Mouse (Mus musculus): ENCODE results near the gene Dnajc25. TPM values are rescaled to one million over a fixed set of nuclear protein-coding genes. Genes with fewer than 3 reads are reported as not detected.

Dnajc25 gene
- polyA plus RNA-seq, 1 experiment from 2014 or later = 14.1 TPM

- TF ChIP-seq CTCF (IDR thresholded peaks at IDR 0.05; ENCODE audit: low read depth) = no peak
- WGBS = 95% methylated on average over 5 of the region's 5 CpGs
- ATAC-seq (replicated peaks; ENCODE audit: low FRiP score, low read depth) = no peak
These were observed 48.2 kb downstream of the Dnajc25 start for GRCm38 (mm10) chr4:59043074-59043473.

GRCm38 (mm10) chr4:59043891-59044290, 49.0 kb downstream of the Dnajc25 start:
- H3K4me3 ChIP-seq (replicated peaks; ENCODE audit: low read depth, low read length) = no peak overlapping the region
- H3K27ac ChIP-seq = no peak overlapping the region
- H3K36me3 ChIP-seq (ENCODE audit: insufficient read depth, low read length) = 0 out of 2 replicates have a peak, but pooled peaks cover 2% of the 10 kb centered on the region
- H3K9ac ChIP-seq (ENCODE audit: low read depth, low read length) = no peak overlapping the region
- WGBS = 86% methylated on average over 6 of the region's 6 CpGs
- no peak for TF ChIP-seq CTCF (IDR thresholded peaks at IDR 0.05; ENCODE audit: low read depth)
- H3K27me3 ChIP-seq (ENCODE audit: insufficient read depth, low read length) = no peaks in the 10 kb centered on the region
- H3K9me3 ChIP-seq (replicated peaks; ENCODE audit: low read length) = no peaks in the 10 kb centered on the region
- H3K4me2 ChIP-seq (ENCODE audit: low read length) = no peak overlapping the region
- DNase-seq (ENCODE audit: low spot score) (no peak), ATAC-seq (replicated peaks; ENCODE audit: low FRiP score, low read depth) (no peak)
- no peaks in the 10 kb centered on the region for H3K4me1 ChIP-seq (replicated peaks; ENCODE audit: insufficient read depth, low read length)

More at GRCm38 (mm10) chr4:59043074-59043473, 48.2 kb downstream of the Dnajc25 start:
- Histone ChIP-seq H3K9ac (ENCODE audit: low read depth, low read length) (no peak overlapping the region), H3K27me3 (ENCODE audit: insufficient read depth, low read length) (no peaks in the 10 kb centered on the region), H3K9me3 (replicated peaks; ENCODE audit: low read length) (no peaks in the 10 kb centered on the region), H3K4me2 (ENCODE audit: low read length) (no peak overlapping the region), H3K27ac (no peak overlapping the region), H3K4me1 (replicated peaks; ENCODE audit: insufficient read depth, low read length) (no peaks in the 10 kb centered on the region), H3K36me3 (ENCODE audit: insufficient read depth, low read length) (0 out of 2 replicates have a peak, but pooled peaks cover 2% of the 10 kb centered on the region), H3K4me3 (replicated peaks; ENCODE audit: low read depth, low read length) (no peak overlapping the region)
- DNase-seq (ENCODE audit: low spot score) = no peak

GRCm38 (mm10) chr4:59047222-59047621, 52.4 kb downstream of the Dnajc25 start:
- no peak overlapping the region for H3K27ac ChIP-seq
- no peaks in the 10 kb centered on the region for H3K36me3 ChIP-seq (ENCODE audit: insufficient read depth, low read length)
- H3K9ac ChIP-seq (ENCODE audit: low read depth, low read length) = no peak overlapping the region
- DNase-seq (ENCODE audit: low spot score) (no peak), ATAC-seq (replicated peaks; ENCODE audit: low FRiP score, low read depth) (no peak)
- H3K9me3 ChIP-seq (replicated peaks; ENCODE audit: low read length) = no peaks in the 10 kb centered on the region
- H3K4me1 ChIP-seq (replicated peaks; ENCODE audit: insufficient read depth, low read length) = no peaks in the 10 kb centered on the region
- no peak for TF ChIP-seq CTCF (IDR thresholded peaks at IDR 0.05; ENCODE audit: low read depth)
- H3K4me2 ChIP-seq (ENCODE audit: low read length) = no peak overlapping the region
- 42% methylated on average over 3 of the region's 3 CpGs for WGBS
- no peaks in the 10 kb centered on the region for H3K27me3 ChIP-seq (ENCODE audit: insufficient read depth, low read length)
- no peak overlapping the region for H3K4me3 ChIP-seq (replicated peaks; ENCODE audit: low read depth, low read length)

GRCm38 (mm10) chr4:59051081-59051480, 56.2 kb downstream of the Dnajc25 start:
- Histone ChIP-seq H3K36me3 (ENCODE audit: insufficient read depth, low read length) (no peaks in the 10 kb centered on the region), H3K4me3 (replicated peaks; ENCODE audit: low read depth, low read length) (no peak overlapping the region)

GRCm38 (mm10) chr4:59057929-59058328, 63.1 kb downstream of the Dnajc25 start:
- no peak overlapping the region for H3K4me3 ChIP-seq (replicated peaks; ENCODE audit: low read depth, low read length)
- no peaks in the 10 kb centered on the region for H3K4me1 ChIP-seq (replicated peaks; ENCODE audit: insufficient read depth, low read length)
- no peaks in the 10 kb centered on the region for H3K27me3 ChIP-seq (ENCODE audit: insufficient read depth, low read length)
- ATAC-seq (replicated peaks; ENCODE audit: low FRiP score, low read depth) (no peak), DNase-seq (ENCODE audit: low spot score) (no peak)
- WGBS = 79% methylated on average over 3 of the region's 3 CpGs
- H3K4me2 ChIP-seq (ENCODE audit: low read length) = no peak overlapping the region
- no peak for TF ChIP-seq CTCF (IDR thresholded peaks at IDR 0.05; ENCODE audit: low read depth)
- no peak overlapping the region for H3K27ac ChIP-seq
- H3K36me3 ChIP-seq (ENCODE audit: insufficient read depth, low read length) = no peaks in the 10 kb centered on the region
- no peaks in the 10 kb centered on the region for H3K9me3 ChIP-seq (replicated peaks; ENCODE audit: low read length)
- H3K9ac ChIP-seq (ENCODE audit: low read depth, low read length) = no peak overlapping the region

More at GRCm38 (mm10) chr4:59051081-59051480, 56.2 kb downstream of the Dnajc25 start:
- Histone ChIP-seq H3K27me3 (ENCODE audit: insufficient read depth, low read length) (no peaks in the 10 kb centered on the region), H3K27ac (no peak overlapping the region), H3K9me3 (replicated peaks; ENCODE audit: low read length) (no peaks in the 10 kb centered on the region), H3K4me1 (replicated peaks; ENCODE audit: insufficient read depth, low read length) (no peaks in the 10 kb centered on the region), H3K4me2 (ENCODE audit: low read length) (no peak overlapping the region), H3K9ac (ENCODE audit: low read depth, low read length) (no peak overlapping the region)
- ATAC-seq (replicated peaks; ENCODE audit: low FRiP score, low read depth) = no peak
- DNase-seq (ENCODE audit: low spot score) = no peak
- no peak for TF ChIP-seq CTCF (IDR thresholded peaks at IDR 0.05; ENCODE audit: low read depth)
- 100% methylated on average over 1 of the region's 1 CpGs for WGBS

- ATAC-seq (replicated peaks; ENCODE audit: low FRiP score, low read depth) = no peak
These were observed 67.7 kb downstream of the Dnajc25 start for GRCm38 (mm10) chr4:59062526-59062925.

GRCm38 (mm10) chr4:59069276-59069675, 74.4 kb downstream of the Dnajc25 start:
- DNase-seq (ENCODE audit: low spot score) (no peak), ATAC-seq (replicated peaks; ENCODE audit: low FRiP score, low read depth) (no peak)
- WGBS = 62% methylated on average over 3 of the region's 3 CpGs
- Histone ChIP-seq H3K4me3 (replicated peaks; ENCODE audit: low read depth, low read length) (no peak overlapping the region), H3K4me1 (replicated peaks; ENCODE audit: insufficient read depth, low read length) (no peaks in the 10 kb centered on the region), H3K36me3 (ENCODE audit: insufficient read depth, low read length) (no peaks in the 10 kb centered on the region), H3K4me2 (ENCODE audit: low read length) (no peak overlapping the region), H3K9ac (ENCODE audit: low read depth, low read length) (no peak overlapping the region), H3K27ac (no peak overlapping the region), H3K9me3 (replicated peaks; ENCODE audit: low read length) (no peaks in the 10 kb centered on the region), H3K27me3 (ENCODE audit: insufficient read depth, low read length) (no peaks in the 10 kb centered on the region)
- TF ChIP-seq CTCF (IDR thresholded peaks at IDR 0.05; ENCODE audit: low read depth) = no peak

More at GRCm38 (mm10) chr4:59062526-59062925, 67.7 kb downstream of the Dnajc25 start:
- no peak for TF ChIP-seq CTCF (IDR thresholded peaks at IDR 0.05; ENCODE audit: low read depth)
- no peaks in the 10 kb centered on the region for H3K4me1 ChIP-seq (replicated peaks; ENCODE audit: insufficient read depth, low read length)
- no peak overlapping the region for H3K27ac ChIP-seq
- no peaks in the 10 kb centered on the region for H3K27me3 ChIP-seq (ENCODE audit: insufficient read depth, low read length)
- no peak overlapping the region for H3K4me2 ChIP-seq (ENCODE audit: low read length)
- 69% methylated on average over 12 of the region's 12 CpGs for WGBS
- H3K9ac ChIP-seq (ENCODE audit: low read depth, low read length) = no peak overlapping the region
- no peaks in the 10 kb centered on the region for H3K9me3 ChIP-seq (replicated peaks; ENCODE audit: low read length)
- H3K36me3 ChIP-seq (ENCODE audit: insufficient read depth, low read length) = no peaks in the 10 kb centered on the region
- H3K4me3 ChIP-seq (replicated peaks; ENCODE audit: low read depth, low read length) = no peak overlapping the region
- DNase-seq (ENCODE audit: low spot score) = no peak

Other genes with a start within 250 kb of the Dnajc25 start
- gene Olfr267, start 207.3 kb upstream of the Dnajc25 start, polyA plus RNA-seq (2015; fragmentation: Nextera tagmentation; extraction: Ambion mirVana) = not detected in 2 replicates
- gene Ecpas, start 82.3 kb upstream of the Dnajc25 start, polyA plus RNA-seq (2015; fragmentation: Nextera tagmentation; extraction: Ambion mirVana) = 25.5 and 26.5 TPM in 2 replicates
- gene Zkscan16, start 51.4 kb upstream of the Dnajc25 start, polyA plus RNA-seq (2015; fragmentation: Nextera tagmentation; extraction: Ambion mirVana) = 0.40 and 0.54 TPM in 2 replicates
- 18.9 and 20.6 TPM in 2 replicates for gene Ptgr1, start 7.9 kb upstream of the Dnajc25 start, polyA plus RNA-seq (2015; fragmentation: Nextera tagmentation; extraction: Ambion mirVana)
- gene Gm20503, start 8.1 kb downstream of the Dnajc25 start, polyA plus RNA-seq (2015; fragmentation: Nextera tagmentation; extraction: Ambion mirVana) = 18.7 and 23.5 TPM in 2 replicates
- 102 TPM in 2 replicates for gene Gng10, start 40.0 kb downstream of the Dnajc25 start, polyA plus RNA-seq (2015; fragmentation: Nextera tagmentation; extraction: Ambion mirVana)
- not detected in 2 replicates for gene AI481877, start 143.9 kb downstream of the Dnajc25 start, polyA plus RNA-seq (2015; fragmentation: Nextera tagmentation; extraction: Ambion mirVana)
- gene Ugcg, start 194.2 kb downstream of the Dnajc25 start, polyA plus RNA-seq (2015; fragmentation: Nextera tagmentation; extraction: Ambion mirVana) = 7.4 and 7.6 TPM in 2 replicates